ENCODE assay signal across 16 mouse cellular contexts in genomic region chr9:48721655-48722054, GRCm38 (mm10).
"Had no signal": no experiment of that assay in that cellular context is flagged by ENCODE, and none has a peak within 500 bp of the region (broad histone marks: within the 10 kb centered on the region; RNA-seq: fewer than 3 reads in every experiment).

No protein-coding gene starts in this region.

- DNase-seq: liver, postnatal 0 days; lung, embryonic 14.5 days; lung, postnatal 14 days; lung, postnatal 36 days; right cerebral cortex, postnatal 14 days; thymus, adult 2 months; thymus, postnatal 25 days; thymus, postnatal 4 days had no signal

- H3K27me3 ChIP-seq: megakaryocyte, embryonic 14.5 days; midbrain, embryonic 13.5 days; midbrain, embryonic 15.5 days; neural tube, embryonic 12.5 days; stomach, embryonic 15.5 days had no signal

- H3K4me2 ChIP-seq: lung, embryonic 14.5 days; midbrain, embryonic 11.5 days; midbrain, embryonic 13.5 days; midbrain, embryonic 15.5 days; neural tube, embryonic 12.5 days; stomach, embryonic 15.5 days had no signal

- H3K36me3 ChIP-seq: midbrain, embryonic 13.5 days; midbrain, embryonic 15.5 days; neural tube, embryonic 12.5 days; stomach, embryonic 15.5 days had no signal

- H3K9ac ChIP-seq: liver, postnatal 0 days; lung, embryonic 14.5 days; midbrain, embryonic 13.5 days; midbrain, embryonic 15.5 days; neural tube, embryonic 12.5 days; stomach, embryonic 15.5 days had no signal

- H3K9me3 ChIP-seq: megakaryocyte, embryonic 14.5 days; midbrain, embryonic 13.5 days; midbrain, embryonic 15.5 days; neural tube, embryonic 12.5 days; stomach, embryonic 15.5 days had no signal

- H3K27ac ChIP-seq: macrophage; midbrain, embryonic 13.5 days; midbrain, embryonic 15.5 days; neural tube, embryonic 12.5 days; stomach, embryonic 15.5 days; stomach, postnatal 0 days had no signal

- ATAC-seq: liver, postnatal 0 days; midbrain, embryonic 13.5 days; midbrain, embryonic 15.5 days had no signal

- H3K4me3 ChIP-seq: megakaryocyte, embryonic 14.5 days; midbrain, embryonic 13.5 days; midbrain, embryonic 15.5 days; neural tube, embryonic 12.5 days; stomach, embryonic 15.5 days had no signal
